Mouse (Mus musculus) neural tube, postnatal 0 days (tissue): ENCODE data around the gene Prr36. TPM values are rescaled to one million over a fixed set of nuclear protein-coding genes. Genes with fewer than 3 reads are reported as not detected.

ENCODE experiments used
- polyA plus RNA-seq: library from polyadenylated mRNA; unstranded; fragments of >200 nt; fragmentation: Nextera tagmentation; extraction: Ambion mirVana; gene quantifications from 2 replicates; pipeline ENCODE4 v1.2.1, GENCODE M21; 2015

The Prr36 gene
- 27.2 and 29.5 TPM in 2 replicates for polyA plus RNA-seq

DNA sequence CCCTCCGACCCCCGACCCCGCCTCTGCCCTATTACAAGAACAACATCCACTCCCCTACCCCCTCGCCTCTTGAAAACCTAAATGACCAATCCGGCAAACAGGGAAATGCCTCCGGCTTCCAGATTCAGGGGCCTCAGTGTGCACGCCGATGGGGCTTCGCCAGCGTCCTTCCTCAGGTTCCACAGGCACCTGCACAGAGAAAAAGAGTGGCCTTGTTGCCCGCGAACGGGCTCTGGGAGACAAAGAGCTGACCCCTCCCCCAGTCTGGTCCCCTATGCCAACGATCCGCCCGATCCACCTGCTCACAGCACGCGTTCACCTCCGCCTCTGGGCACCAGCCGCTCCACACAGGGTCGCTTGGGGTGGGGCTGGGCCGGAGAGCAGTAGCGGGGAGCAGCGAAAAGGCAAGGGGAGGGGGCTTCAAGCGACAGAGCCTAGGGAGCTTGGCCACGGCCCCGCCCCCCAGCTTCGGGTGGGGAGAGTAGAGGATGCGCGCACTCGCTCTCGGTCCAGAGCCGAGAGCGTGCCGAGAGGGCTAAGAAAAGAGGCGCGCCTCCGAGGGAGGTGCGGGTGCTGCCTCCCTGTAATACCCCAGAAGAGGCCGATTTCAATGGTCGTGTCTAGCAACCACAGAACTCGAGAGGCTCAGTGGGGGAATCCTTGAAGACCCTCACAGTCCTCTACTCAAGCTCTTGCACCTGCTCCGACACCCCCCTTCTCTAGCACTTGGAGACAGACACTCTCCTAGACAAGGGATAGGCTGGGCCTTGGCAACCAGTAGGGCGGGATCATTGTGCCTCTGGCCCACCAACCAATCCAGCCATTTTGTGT, at the start of gene Prr36:
Prr36 (minus strand) TSS at position 669 of the 831 bp plus-strand sequence.

GRCm38 (mm10) chr8:4259125-4259804, 42.0 kb upstream of the Prr36 start, which contains the start of gene Ctxn1:
TSS of gene Ctxn1 (minus strand) at chr8:4259274.

DNA sequence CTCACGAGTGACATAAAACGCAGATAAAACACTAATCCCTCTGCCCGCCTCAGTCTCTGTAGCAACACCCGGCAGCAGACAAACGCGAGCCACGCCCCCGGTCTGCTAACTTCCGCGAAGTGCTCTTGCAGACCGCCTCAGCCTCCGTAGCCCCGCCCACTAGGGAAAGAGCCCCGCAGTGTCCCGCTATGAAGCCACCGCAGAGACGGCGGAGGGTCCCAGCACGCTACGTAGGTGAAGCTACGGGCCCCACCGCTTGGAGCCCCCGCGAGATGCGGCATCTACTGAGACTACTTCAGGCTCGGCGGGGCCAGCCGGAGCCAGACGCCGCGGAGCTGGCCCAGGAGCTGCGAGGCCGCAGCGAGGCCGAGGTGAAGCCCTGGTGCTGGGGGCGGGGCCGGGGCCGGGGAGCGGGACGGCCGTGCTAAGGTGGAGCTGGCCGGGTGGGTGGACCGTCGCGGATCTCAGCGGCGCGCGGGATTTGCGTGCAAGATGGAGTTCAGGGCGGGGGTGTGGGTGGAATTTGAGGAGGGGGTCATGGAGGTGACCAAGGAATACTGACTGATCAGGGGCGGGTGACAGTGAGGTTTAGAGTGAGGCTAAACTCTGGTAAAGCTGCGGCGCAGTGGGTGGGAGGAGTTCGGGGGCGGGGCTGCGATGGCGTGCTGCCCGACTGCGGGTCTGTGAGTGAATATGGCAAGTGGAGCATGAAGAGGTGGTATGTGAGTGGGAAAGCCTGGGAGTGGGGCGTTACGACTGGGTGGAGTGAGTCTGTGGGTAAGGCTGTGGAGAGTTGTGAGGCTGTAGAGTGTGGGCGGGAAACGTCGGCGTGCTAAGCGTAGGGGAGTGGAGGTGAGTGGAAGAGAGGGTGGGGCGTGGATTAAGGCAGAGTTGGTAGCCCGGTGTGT, 35.9 kb upstream of the Prr36 start, which contains the start of gene Snapc2:
Snapc2 (plus strand) TSS at position 147 of the 908 bp plus-strand sequence.

GRCm38 (mm10) chr8:4247951-4248540, 30.8 kb upstream of the Prr36 start, which contains the start of gene Tgfbr3l:
TSS of gene Tgfbr3l (plus strand) at chr8:4248214.

DNA sequence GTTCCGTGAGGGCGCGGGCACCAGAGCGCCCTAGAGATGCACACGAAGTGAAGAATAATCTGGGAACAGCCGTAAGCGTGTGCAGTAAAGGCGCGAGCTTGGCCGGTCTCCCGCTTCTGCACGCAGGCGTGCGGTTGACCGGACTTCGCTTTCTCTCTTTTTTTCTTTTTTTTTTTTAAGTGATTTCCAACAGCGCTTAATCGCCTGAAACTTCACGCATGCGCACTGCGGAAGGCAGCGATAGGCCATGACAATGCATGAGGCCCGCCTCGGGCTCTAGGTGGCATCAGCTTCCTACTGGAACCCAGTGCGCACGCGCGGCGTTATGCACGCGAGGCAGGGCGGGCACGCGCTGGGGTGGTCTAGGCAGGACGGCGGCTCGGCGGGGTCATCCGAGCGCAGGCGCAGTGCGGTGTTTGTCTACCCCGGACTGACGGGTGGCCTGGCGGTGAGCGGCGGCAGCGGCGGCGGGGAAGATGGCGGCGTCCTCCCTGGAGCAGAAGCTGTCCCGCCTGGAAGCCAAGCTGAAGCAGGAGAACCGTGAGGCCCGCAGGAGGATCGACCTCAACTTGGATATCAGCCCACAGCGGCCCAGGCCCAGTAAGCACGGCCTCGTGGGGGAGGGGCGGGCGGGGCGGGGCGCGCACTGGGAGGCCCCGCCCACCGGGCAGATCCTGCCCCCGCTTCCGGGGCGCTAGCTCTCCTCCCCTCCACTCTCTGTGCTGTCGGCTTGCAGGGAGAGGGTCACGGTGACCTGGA, 21.4 kb upstream of the Prr36 start, which contains the start of the genes Map2k7 and Gm49320:
Map2k7 (plus strand) TSS at position 307 of the 759 bp plus-strand sequence.
Gm49320 (plus strand) TSS at position 432 of the 759 bp plus-strand sequence.

GRCm38 (mm10) chr8:4226739-4227347, 9.6 kb upstream of the Prr36 start, which contains the start of gene Lrrc8e:
TSS of gene Lrrc8e (plus strand) at chr8:4226827.

DNA sequence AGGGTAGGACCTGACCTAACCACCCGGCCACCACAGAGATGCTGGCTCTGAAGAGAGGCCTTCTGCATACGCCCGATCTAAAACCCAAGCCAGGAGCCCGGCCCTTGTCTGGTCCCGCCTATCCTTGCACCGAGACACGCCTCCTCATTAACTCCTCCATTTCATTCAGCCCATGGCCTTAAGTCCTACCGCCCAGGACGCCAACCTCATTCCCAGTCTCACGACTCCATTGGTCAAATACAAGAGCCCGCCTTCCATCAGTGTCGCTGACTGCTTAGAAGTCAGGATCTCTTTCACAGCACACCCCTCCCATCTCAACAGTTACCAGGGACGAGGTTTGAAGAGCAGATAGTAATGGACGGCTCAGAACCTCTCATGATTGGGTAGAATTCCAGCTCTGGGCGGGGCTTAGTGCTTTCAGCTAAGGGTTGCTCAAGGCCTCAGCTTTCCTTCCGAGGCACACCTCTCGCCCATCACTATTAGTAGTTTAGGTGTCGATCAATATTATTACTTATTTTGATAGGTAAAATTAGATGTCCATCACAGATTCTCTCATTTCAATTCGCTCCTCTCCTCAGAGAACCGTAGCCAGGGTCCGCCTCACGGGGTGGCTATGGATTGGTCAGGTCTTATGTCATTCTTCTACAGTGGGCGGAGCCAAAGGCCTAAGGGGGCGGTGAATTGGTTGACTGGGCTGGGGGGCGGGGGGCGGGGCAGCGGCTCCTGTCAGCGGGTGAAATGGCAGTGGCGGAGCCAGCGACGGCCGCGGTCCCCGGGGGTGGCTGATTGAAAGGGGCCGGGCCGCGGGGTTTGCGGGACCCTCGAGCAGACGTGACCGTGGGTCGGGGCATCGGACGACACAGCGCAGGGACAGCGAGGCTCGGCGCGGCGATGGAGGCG, 51.2 kb downstream of the Prr36 start, which contains the start of gene Evi5l:
Evi5l (plus strand) TSS at position 716 of the 900 bp plus-strand sequence.

Other genes with a start within 250 kb of the Prr36 start
- not detected in 2 replicates for gene Cd209f, start 111.6 kb downstream of the Prr36 start, polyA plus RNA-seq
- gene Cd209g, start 83.4 kb downstream of the Prr36 start, polyA plus RNA-seq, result 0.08 TPM in 1 of 2 replicates, not detected in the other
- 83.2 and 98.3 TPM in 2 replicates for gene Evi5l, start 50.9 kb downstream of the Prr36 start, polyA plus RNA-seq
- not detected in 2 replicates for gene Lrrc8e, start 9.4 kb upstream of the Prr36 start, polyA plus RNA-seq
- 30.1 and 30.5 TPM in 2 replicates for gene Map2k7, start 21.3 kb upstream of the Prr36 start, polyA plus RNA-seq
- 0.31 and 0.61 TPM in 2 replicates for gene Gm49320, start 21.4 kb upstream of the Prr36 start, polyA plus RNA-seq
- gene Tgfbr3l, start 30.8 kb upstream of the Prr36 start, polyA plus RNA-seq, result 3.5 and 3.6 TPM in 2 replicates
- gene Snapc2, start 35.6 kb upstream of the Prr36 start, polyA plus RNA-seq, result 64.1 and 65.4 TPM in 2 replicates
- 198 and 236 TPM in 2 replicates for gene Ctxn1, start 41.8 kb upstream of the Prr36 start, polyA plus RNA-seq
- 46.1 and 49.8 TPM in 2 replicates for gene Timm44, start 58.5 kb upstream of the Prr36 start, polyA plus RNA-seq
- 12.6 and 13.0 TPM in 2 replicates for gene Ccl25, start 107.8 kb upstream of the Prr36 start, polyA plus RNA-seq
- 60.0 and 61.4 TPM in 2 replicates for gene Elavl1, start 108.0 kb upstream of the Prr36 start, polyA plus RNA-seq